Mouse (Mus musculus) stomach, postnatal 0 days (tissue): ENCODE measurements around the gene Olfr544.

Source experiments
- CTCF ChIP-seq: IDR thresholded peaks from 2 replicates; pipeline ENCODE4 v1.5.1; 2016; ENCODE audit warnings: antibody characterized with exemption, low read depth, mild to moderate bottlenecking, moderate library complexity
- EP300 ChIP-seq: optimal IDR thresholded peaks from 2 replicates; pipeline ENCODE3; 2016; ENCODE audit warnings: antibody characterized with exemption

DNA sequence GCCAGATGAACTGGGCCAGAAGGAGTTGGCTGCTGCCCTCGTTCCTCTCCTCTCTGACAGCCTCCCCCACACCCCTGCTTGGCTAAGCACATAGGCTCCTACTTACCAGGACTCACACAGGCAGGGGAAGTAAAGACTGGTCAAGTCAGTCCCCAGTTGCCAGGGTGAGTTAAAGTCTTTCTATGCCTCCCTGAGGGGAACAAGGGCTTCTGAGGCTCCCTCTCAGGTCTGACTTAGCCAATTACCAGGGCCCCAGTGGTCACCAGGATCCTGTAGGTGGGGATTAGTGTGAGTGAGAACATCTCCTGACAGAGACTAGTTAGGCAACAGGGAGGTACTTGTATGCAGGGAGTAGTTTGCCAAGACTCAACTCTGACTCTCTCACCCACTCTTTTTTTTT lies at the start of gene Olfr544:
- no peak for TF ChIP-seq EP300
- no peak for TF ChIP-seq CTCF
